Mouse (Mus musculus): ENCODE results near the gene Cog7.

- no peak for TF ChIP-seq CTCF (IDR thresholded peaks at IDR 0.05)
- TF ChIP-seq EP300 (IDR thresholded peaks at IDR 0.05): no peak
Measured at GRCm38 (mm10) chr7:121931246-121931645, 50.3 kb downstream of the Cog7 start.
